Mouse (Mus musculus) heart, postnatal 0 days (tissue): ENCODE data around the gene Appl1.

Experiments
- CTCF ChIP-seq: IDR thresholded peaks from 2 replicates; pipeline ENCODE4 v1.5.1; 2016; ENCODE audit warnings: antibody characterized with exemption, control low read depth, low read depth
- EP300 ChIP-seq: IDR thresholded peaks from 2 replicates; pipeline ENCODE4 v1.6.1; 2016; ENCODE audit warnings: antibody characterized with exemption, low read depth

- no peak for TF ChIP-seq CTCF
- no peak for TF ChIP-seq EP300
These were observed 47.2 kb downstream of the Appl1 start for GRCm38 (mm10) chr14:26923702-26924421.
